Mouse (Mus musculus) olfactory bulb, adult 2 months (tissue): ENCODE measurements at regions not wholly inside any gene's neighbourhood (a gene's known extent, or its start where the extent isn't known, plus 50 kb on each side); places are given as distances from the start of the nearest gene placed in this dataset.

ENCODE experiments used
- H3K27ac ChIP-seq: fragments of 200-500 bp; 2 replicates; pipeline ENCODE4 v1.5.1; 2012; ENCODE audit warnings: low read depth, low read length; ENCODE audit not compliant: insufficient read depth
- H3K4me1 ChIP-seq: fragments of 200-500 bp; 2 replicates; pipeline ENCODE4 v1.6.1; 2012; ENCODE audit warnings: low read length; ENCODE audit not compliant: control insufficient read depth, insufficient read depth
- H3K4me3 ChIP-seq: fragments of 200-500 bp; 2 replicates; pipeline ENCODE4 v1.5.1; 2012; ENCODE audit warnings: mild to moderate bottlenecking, low read depth, low read length, moderate library complexity; ENCODE audit not compliant: insufficient read depth
- CTCF ChIP-seq: fragments of 200-500 bp; IDR thresholded peaks from 2 replicates; pipeline ENCODE4 v1.5.1; 2012; ENCODE audit warnings: low read depth, mild to moderate bottlenecking, low read length, moderate library complexity; ENCODE audit not compliant: insufficient read depth
- POLR2A ChIP-seq: fragments of 200-500 bp; IDR thresholded peaks from 2 replicates; pipeline ENCODE4 v1.6.1; 2012; ENCODE audit warnings: mild to moderate bottlenecking, low read depth, low read length, moderate library complexity; ENCODE audit not compliant: insufficient read depth
- WGBS: fragments of 180-500 bp; shearing (Covaris S2); methylation state at CpG from one replicate; pipeline ENCODE4 v1.1.7; 2018; 5-methylcytosine and 5-hydroxymethylcytosine counted together

DNA sequence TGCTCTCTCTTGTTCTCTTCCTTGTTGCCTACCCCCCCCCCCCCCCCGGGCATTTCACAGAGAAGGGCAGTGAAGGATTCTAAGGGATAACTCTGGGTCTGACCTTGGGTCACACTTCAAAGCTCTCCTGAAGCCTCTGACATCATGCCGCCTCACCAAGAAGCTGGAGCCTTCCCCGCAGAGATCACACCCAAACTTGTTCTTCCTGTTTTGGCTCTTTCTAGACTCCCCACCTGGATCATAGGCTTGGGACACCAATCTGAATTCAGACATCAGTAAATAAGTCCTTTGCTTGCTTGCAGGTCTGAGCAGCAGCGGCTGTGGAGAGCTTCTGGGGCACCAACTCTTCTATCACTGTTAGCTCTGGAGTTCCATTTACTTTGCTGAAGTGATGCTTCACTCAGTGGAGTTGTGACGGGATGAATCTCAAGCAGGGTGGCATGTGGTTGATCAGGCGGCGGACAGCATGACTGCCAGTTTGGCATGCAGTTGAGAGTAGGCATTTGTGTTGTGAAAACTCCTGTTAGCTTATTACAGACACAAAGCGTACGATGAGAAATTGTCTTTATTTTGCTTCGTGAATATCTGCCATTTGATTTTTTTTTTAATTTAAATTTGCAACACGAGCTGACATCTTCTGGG is 226.5 kb upstream of the Adgrl2 start:
- TF ChIP-seq CTCF: no peak
- TF ChIP-seq POLR2A: no peak
- Histone ChIP-seq H3K4me1 (no peaks in the 10 kb centered on the region), H3K4me3 (no peak overlapping the region), H3K27ac (no peak overlapping the region)
- 91% methylated on average over 11 of the region's 11 CpGs for WGBS

DNA sequence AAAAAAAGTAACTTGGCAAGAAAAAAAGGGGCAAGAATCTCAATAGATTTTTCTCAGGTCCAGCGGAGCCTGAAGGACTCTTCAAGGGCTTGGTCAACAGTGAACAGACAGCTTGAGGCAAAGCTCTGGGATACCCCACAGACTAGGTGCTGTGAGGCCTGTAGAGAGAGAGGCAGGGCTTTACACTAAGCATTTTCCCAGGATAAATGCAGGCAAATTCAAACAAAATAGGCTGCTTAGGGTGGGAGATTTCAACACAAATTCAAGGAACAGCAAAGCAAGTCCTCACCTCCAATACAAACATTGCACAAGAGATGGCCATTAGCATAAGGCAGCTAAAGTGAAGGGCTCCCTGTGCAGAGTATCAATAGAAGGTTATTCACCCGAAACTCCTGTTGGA is 225.3 kb upstream of the Adgrl2 start:
- Histone ChIP-seq H3K4me3 (no peak overlapping the region), H3K27ac (no peak overlapping the region), H3K4me1 (no peaks in the 10 kb centered on the region)
- WGBS: 87% methylated on average over 2 of the region's 2 CpGs
- no peak for TF ChIP-seq POLR2A
- no peak for TF ChIP-seq CTCF

DNA sequence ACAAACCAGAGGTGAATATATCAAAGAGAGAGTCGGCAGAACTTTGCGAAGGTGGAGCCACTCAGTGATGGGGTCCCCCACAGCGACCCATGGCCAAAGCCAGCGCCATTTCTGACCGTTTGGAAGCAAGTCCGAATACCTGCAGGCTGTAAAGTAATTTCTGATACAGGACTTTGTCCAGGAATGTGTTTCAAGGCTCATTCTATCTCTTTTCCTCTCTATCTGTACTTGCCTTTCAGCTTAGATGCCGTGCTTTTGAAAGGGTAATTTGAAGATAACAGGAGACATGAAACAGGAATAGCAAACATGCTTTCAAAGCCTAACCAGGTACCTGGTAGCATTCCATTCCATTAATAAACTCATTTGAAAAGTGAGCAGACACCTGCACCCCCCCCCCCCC is 221.6 kb upstream of the Adgrl2 start:
- WGBS: 95% methylated on average over 7 of the region's 7 CpGs
- TF ChIP-seq POLR2A (no peak), CTCF (no peak)

DNA sequence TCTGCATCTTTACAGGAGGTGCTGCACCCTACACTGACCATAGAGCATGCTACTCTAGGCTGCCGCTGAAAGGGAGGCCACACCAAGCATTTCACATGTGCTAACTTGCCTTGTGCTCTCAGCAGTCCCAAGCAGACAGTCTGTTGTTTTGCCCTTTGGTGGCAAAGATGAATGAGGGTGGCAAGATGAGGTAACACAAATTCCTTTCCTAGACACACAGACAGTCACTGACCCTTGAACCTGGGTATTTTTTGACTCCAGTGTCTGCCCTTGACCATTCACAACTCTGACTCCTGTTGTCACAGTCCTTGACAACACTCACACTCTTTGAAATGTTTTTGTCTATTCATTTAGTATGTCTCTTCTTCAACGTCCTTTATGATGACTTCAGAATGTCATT is 218.9 kb upstream of the Adgrl2 start:
- H3K4me3 ChIP-seq: no peak overlapping the region
- 95% methylated on average over 2 of the region's 2 CpGs for WGBS
- no peaks in the 10 kb centered on the region for H3K4me1 ChIP-seq
- no peak overlapping the region for H3K27ac ChIP-seq
- TF ChIP-seq CTCF (no peak), POLR2A (no peak)

More for the DNA sequence above, 221.6 kb upstream of the Adgrl2 start:
- Histone ChIP-seq H3K4me1 (no peaks in the 10 kb centered on the region), H3K4me3 (no peak overlapping the region), H3K27ac (no peak overlapping the region)

DNA sequence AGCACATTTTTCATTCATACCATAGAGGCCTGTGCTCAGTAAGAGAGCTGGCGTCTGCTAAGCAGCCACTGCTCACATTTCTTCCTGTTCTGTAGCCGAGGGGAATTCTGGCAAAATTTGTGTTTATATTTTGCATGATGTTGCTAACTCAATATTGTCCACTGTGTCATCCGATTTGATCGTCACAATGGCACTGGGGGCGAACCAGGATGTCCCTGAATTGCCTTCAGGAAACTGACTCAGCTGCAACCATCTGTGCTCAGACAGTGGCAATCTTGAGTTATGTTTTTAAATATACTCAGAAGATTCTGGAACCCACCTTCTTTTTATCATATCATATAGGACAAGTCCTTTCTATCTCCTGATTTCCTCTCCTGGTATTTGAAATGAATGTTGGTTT is 213.1 kb upstream of the Adgrl2 start:
- Histone ChIP-seq H3K4me3 (no peak overlapping the region), H3K4me1 (no peaks in the 10 kb centered on the region), H3K27ac (no peak overlapping the region)
- no peak for TF ChIP-seq CTCF
- TF ChIP-seq POLR2A: no peak
- 87% methylated on average over 5 of the region's 5 CpGs for WGBS

DNA sequence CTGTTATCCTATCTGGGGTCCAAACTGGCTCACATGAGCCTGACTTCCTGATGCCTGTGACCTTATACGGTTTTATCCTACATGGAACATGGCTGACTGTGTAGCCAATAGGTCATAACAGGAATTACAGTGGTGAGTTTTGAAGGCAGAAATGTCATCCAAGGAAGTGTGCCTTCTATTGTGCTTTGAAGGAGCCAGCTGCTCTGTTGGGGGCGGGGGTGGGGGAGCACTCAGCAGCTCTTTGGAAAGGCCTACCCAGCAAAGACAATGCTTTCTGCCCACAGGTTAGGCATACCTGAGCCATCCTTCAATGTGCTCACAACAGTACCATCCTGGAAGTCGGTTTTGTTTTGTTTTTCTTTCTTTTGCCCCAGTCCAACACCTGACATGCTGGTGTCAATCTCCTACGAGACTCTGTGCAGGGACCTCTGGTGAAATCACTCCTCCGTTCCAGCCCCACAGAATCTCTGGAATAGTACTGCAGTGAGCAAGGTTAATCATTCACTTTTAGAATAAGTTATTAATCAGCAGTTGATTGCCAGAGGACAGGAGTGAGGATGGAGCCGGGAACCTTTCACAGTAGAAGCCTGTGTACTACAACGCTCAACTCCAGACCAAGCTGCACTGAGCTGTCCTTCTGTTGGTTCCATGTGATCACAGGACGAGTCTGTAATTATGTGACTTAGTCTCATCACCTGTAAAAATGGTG is 206.3 kb upstream of the Adgrl2 start:
- no peak overlapping the region for H3K4me3 ChIP-seq
- TF ChIP-seq POLR2A (no peak), CTCF (no peak)
- no peaks in the 10 kb centered on the region for H3K4me1 ChIP-seq
- WGBS: 92% methylated on average over 8 of the region's 8 CpGs
- H3K27ac ChIP-seq: no peak overlapping the region

DNA sequence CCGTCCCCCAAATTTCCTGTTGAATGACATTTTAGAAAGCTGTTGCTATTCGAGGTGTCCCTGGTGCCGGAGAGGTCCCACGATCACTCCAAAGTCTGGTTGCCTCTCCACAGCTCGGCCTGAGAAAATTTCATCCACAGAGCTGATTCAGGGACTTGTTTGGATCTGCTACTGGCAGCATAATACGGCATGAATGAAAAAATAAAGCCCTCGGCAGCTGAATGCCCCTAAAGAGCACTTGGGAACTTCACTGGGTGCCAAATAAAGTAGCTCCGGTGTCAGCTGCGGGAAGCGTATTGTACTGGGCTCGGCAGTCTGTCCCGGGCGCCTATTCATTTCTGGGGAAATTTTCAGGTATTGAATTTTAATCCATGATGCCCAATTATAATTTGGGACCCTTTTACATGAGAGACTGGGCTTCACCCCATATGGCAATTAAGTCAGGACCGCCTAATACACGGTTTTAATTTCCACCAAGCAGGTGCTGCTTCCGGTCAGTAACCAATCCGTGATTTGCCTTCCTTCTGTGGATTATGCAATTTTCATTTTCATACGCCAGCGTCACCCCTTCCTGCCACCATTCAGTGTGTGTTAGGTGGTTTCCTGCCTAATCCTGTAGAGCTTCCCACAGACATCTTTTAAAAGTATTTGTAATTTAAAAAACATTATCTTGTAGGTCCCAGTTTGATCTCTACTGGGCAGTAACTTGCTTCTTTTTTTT is 200.7 kb upstream of the Adgrl2 start:
- Histone ChIP-seq H3K4me1 (no peaks in the 10 kb centered on the region), H3K4me3 (no peak overlapping the region), H3K27ac (no peak overlapping the region)
- WGBS: 23% methylated on average over 19 of the region's 19 CpGs
- TF ChIP-seq CTCF (no peak), POLR2A (no peak)

DNA sequence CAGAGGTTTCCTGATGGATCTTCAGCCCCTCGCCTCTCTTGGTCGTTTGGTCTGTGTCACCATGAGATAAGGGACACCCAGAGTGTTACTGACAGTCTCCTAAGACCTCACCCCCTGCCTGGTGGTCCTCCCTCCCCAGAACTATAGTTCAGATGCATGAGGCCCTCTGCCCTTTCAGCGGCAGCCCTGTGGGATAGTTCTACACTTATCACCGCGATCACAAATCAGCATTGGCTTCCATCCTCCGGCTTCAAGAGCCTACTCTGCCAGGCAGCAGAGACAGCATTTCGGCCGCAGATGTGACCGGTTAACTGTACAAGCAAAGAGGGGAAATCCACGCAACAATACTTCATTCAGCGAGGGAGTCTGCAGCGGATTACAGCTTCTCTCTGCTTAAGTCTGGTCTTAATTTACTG is 193.8 kb upstream of the Adgrl2 start:
- 52% methylated on average over 12 of the region's 12 CpGs for WGBS
- H3K4me1 ChIP-seq: no peaks in the 10 kb centered on the region
- TF ChIP-seq POLR2A (no peak), CTCF (no peak)
- no peak overlapping the region for H3K4me3 ChIP-seq
- no peak overlapping the region for H3K27ac ChIP-seq

DNA sequence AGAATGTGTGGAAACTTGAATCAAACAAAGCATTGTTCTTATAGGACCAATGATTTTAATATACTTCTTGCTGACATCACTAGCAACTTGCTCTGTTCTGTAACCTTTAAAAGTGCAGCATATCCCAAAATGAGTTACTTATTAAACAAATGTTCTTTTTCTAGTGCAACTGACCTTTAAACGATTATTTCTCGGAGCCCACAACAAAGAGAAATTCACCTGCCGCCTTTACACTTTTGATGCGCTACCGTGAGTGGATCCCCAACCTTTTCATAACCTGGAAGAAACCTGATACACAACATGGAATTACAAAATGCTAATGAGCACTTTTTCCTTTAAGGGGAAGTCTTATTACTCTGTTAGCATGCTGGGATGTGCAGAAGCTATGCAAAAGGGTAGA is 191.7 kb upstream of the Adgrl2 start:
- WGBS: 90% methylated on average over 5 of the region's 5 CpGs
- Histone ChIP-seq H3K4me1 (no peaks in the 10 kb centered on the region), H3K27ac (no peak overlapping the region), H3K4me3 (no peak overlapping the region)
- TF ChIP-seq CTCF (no peak), POLR2A (no peak)
